Mouse (Mus musculus): ENCODE results near the gene Gmeb1. TPM values are rescaled to one million over a fixed set of nuclear protein-coding genes. Genes with fewer than 3 reads are reported as not detected.

Gmeb1 gene
- polyA plus RNA-seq, 1 experiment from 2014 or later, result 8.9 TPM

- WGBS, result 43% methylated on average over 4 of the region's 4 CpGs
- Histone ChIP-seq H3K9me3 (ENCODE audit: control insufficient read depth) (no peaks in the 10 kb centered on the region), H3K4me1 (replicated peaks; ENCODE audit: control insufficient read depth, insufficient read depth, low read length) (no peaks in the 10 kb centered on the region), H3K36me3 (ENCODE audit: control insufficient read depth, insufficient read depth) (peaks cover 26% of the 10 kb centered on the region), H3K27ac (ENCODE audit: low read depth, low read length) (0 out of 2 replicates have a peak overlapping the region, but pooled peaks have one; percentile 28), H3K4me2 (replicated peaks; ENCODE audit: low read depth) (no peak overlapping the region), H3K9ac (ENCODE audit: low read depth, low read length) (no peak overlapping the region), H3K4me3 (ENCODE audit: low read depth, low read length) (no peak overlapping the region), H3K27me3 (replicated peaks; ENCODE audit: control insufficient read depth, insufficient read depth, low read length) (no peaks in the 10 kb centered on the region)
- no peak for TF ChIP-seq CTCF (IDR thresholded peaks at IDR 0.05; ENCODE audit: low read depth)
- ATAC-seq, result no peak
These were observed 54.1 kb downstream of the Gmeb1 start for GRCm38 (mm10) chr4:132207280-132207679.

DNA sequence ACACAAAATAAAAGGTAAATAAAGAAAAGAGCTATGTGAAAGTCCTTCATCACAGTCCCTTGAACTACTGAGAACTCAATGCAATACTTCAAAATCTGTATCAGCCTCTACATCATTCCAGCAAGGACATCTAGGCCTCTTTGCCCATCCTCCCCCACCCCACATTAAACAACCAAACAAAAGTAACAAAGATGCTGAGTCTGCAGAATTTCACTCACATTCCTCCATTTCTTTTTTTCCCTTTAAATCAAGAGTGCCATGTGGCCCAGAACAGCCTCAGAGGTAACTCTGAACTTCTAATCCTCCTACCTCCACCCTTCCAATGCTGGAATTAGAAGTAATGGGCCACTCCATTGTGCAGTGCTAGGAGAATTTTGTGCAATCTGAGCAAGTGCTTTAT is 62.6 kb downstream of the Gmeb1 start:
- H3K9me3 ChIP-seq (ENCODE audit: control insufficient read depth), result no peaks in the 10 kb centered on the region
- peaks cover 13% of the 10 kb centered on the region for H3K36me3 ChIP-seq (ENCODE audit: control insufficient read depth, insufficient read depth)
- no peak for TF ChIP-seq CTCF (IDR thresholded peaks at IDR 0.05; ENCODE audit: low read depth)
- 0 out of 2 replicates have a peak overlapping the region, but pooled peaks have one; percentile 35 for H3K27ac ChIP-seq (ENCODE audit: low read depth, low read length)
- no peak overlapping the region for H3K9ac ChIP-seq (ENCODE audit: low read depth, low read length)
- H3K4me3 ChIP-seq (ENCODE audit: low read depth, low read length), result no peak overlapping the region
- no peak overlapping the region for H3K4me2 ChIP-seq (replicated peaks; ENCODE audit: low read depth)
- peaks cover 5% of the 10 kb centered on the region; the same call in 1 of the 2 replicates for H3K4me1 ChIP-seq (replicated peaks; ENCODE audit: control insufficient read depth, insufficient read depth, low read length)
- no peak for ATAC-seq
- no peaks in the 10 kb centered on the region for H3K27me3 ChIP-seq (replicated peaks; ENCODE audit: control insufficient read depth, insufficient read depth, low read length)

GRCm38 (mm10) chr4:132198285-132198712 is 63.1 kb downstream of the Gmeb1 start:
- peak overlapping the region; percentile 67; the same call in 1 of the 2 replicates for H3K27ac ChIP-seq (ENCODE audit: low read depth, low read length)
- H3K4me2 ChIP-seq (replicated peaks; ENCODE audit: low read depth), result no peak overlapping the region
- TF ChIP-seq CTCF (IDR thresholded peaks at IDR 0.05; ENCODE audit: low read depth), result peak; percentile 79
- H3K9ac ChIP-seq (ENCODE audit: low read depth, low read length), result no peak overlapping the region
- 16% methylated on average over 4 of the region's 4 CpGs for WGBS
- H3K4me1 ChIP-seq (replicated peaks; ENCODE audit: control insufficient read depth, insufficient read depth, low read length), result peaks cover 5% of the 10 kb centered on the region; the same call in 1 of the 2 replicates
- H3K27me3 ChIP-seq (replicated peaks; ENCODE audit: control insufficient read depth, insufficient read depth, low read length), result no peaks in the 10 kb centered on the region
- H3K36me3 ChIP-seq (ENCODE audit: control insufficient read depth, insufficient read depth), result peaks cover 13% of the 10 kb centered on the region
- ATAC-seq, result peak; percentile 90
- no peak overlapping the region for H3K4me3 ChIP-seq (ENCODE audit: low read depth, low read length)
- no peaks in the 10 kb centered on the region for H3K9me3 ChIP-seq (ENCODE audit: control insufficient read depth)

- peaks cover 7% of the 10 kb centered on the region; the same call in 1 of the 2 replicates for H3K36me3 ChIP-seq (ENCODE audit: control insufficient read depth, insufficient read depth)
- TF ChIP-seq CTCF (IDR thresholded peaks at IDR 0.05; ENCODE audit: low read depth), result no peak
- H3K4me2 ChIP-seq (replicated peaks; ENCODE audit: low read depth), result peak overlapping the region; percentile 38
- H3K27me3 ChIP-seq (replicated peaks; ENCODE audit: control insufficient read depth, insufficient read depth, low read length), result no peaks in the 10 kb centered on the region
- H3K4me3 ChIP-seq (ENCODE audit: low read depth, low read length), result no peak overlapping the region
- H3K4me1 ChIP-seq (replicated peaks; ENCODE audit: control insufficient read depth, insufficient read depth, low read length), result peaks cover 5% of the 10 kb centered on the region; the same call in 1 of the 2 replicates
- no peaks in the 10 kb centered on the region for H3K9me3 ChIP-seq (ENCODE audit: control insufficient read depth)
- H3K27ac ChIP-seq (ENCODE audit: low read depth, low read length), result peak overlapping the region; percentile 81
- ATAC-seq, result peak; percentile 43; the same call in 1 of the 2 replicates
- no peak overlapping the region for H3K9ac ChIP-seq (ENCODE audit: low read depth, low read length)
- 49% methylated on average over 3 of the region's 3 CpGs for WGBS
These were observed 66.4 kb downstream of the Gmeb1 start for GRCm38 (mm10) chr4:132194975-132195374.

GRCm38 (mm10) chr4:132194373-132194772 is 67.0 kb downstream of the Gmeb1 start:
- no peak overlapping the region for H3K4me3 ChIP-seq (ENCODE audit: low read depth, low read length)
- no peak for ATAC-seq
- TF ChIP-seq CTCF (IDR thresholded peaks at IDR 0.05; ENCODE audit: low read depth), result no peak
- H3K27ac ChIP-seq (ENCODE audit: low read depth, low read length), result peak overlapping the region; percentile 81
- peaks cover 5% of the 10 kb centered on the region; the same call in 1 of the 2 replicates for H3K4me1 ChIP-seq (replicated peaks; ENCODE audit: control insufficient read depth, insufficient read depth, low read length)
- H3K9me3 ChIP-seq (ENCODE audit: control insufficient read depth), result no peaks in the 10 kb centered on the region
- H3K9ac ChIP-seq (ENCODE audit: low read depth, low read length), result no peak overlapping the region
- peak overlapping the region; percentile 38; the same call in 1 of the 2 replicates for H3K4me2 ChIP-seq (replicated peaks; ENCODE audit: low read depth)
- peaks cover 7% of the 10 kb centered on the region; the same call in 1 of the 2 replicates for H3K36me3 ChIP-seq (ENCODE audit: control insufficient read depth, insufficient read depth)
- 75% methylated on average over 6 of the region's 6 CpGs for WGBS
- no peaks in the 10 kb centered on the region for H3K27me3 ChIP-seq (replicated peaks; ENCODE audit: control insufficient read depth, insufficient read depth, low read length)

- Histone ChIP-seq H3K36me3 (ENCODE audit: control insufficient read depth, insufficient read depth) (peaks cover 34% of the 10 kb centered on the region), H3K27me3 (replicated peaks; ENCODE audit: control insufficient read depth, insufficient read depth, low read length) (no peaks in the 10 kb centered on the region), H3K9ac (ENCODE audit: low read depth, low read length) (no peak overlapping the region), H3K9me3 (ENCODE audit: control insufficient read depth) (no peaks in the 10 kb centered on the region), H3K4me2 (replicated peaks; ENCODE audit: low read depth) (no peak overlapping the region), H3K4me3 (ENCODE audit: low read depth, low read length) (no peak overlapping the region), H3K27ac (ENCODE audit: low read depth, low read length) (no peak overlapping the region), H3K4me1 (replicated peaks; ENCODE audit: control insufficient read depth, insufficient read depth, low read length) (no peaks in the 10 kb centered on the region)
- ATAC-seq, result no peak
- WGBS, result 72% methylated on average over 2 of the region's 2 CpGs
- TF ChIP-seq CTCF (IDR thresholded peaks at IDR 0.05; ENCODE audit: low read depth), result no peak
These were observed 73.5 kb downstream of the Gmeb1 start for GRCm38 (mm10) chr4:132187826-132188401.
